Mouse (Mus musculus): ENCODE results near the gene Slc16a8. TPM values are rescaled to one million over a fixed set of nuclear protein-coding genes. Genes with fewer than 3 reads are reported as not detected.

The Slc16a8 gene
- 0.07 and 0.30 TPM in 2 replicates for polyA plus RNA-seq (2015; fragmentation: Nextera tagmentation; extraction: Ambion mirVana)

GRCm38 (mm10) chr15:79254661-79255060 lies at the start of gene Slc16a8:
Gene Slc16a8 (minus strand): TSS chr15:79254761.

DNA sequence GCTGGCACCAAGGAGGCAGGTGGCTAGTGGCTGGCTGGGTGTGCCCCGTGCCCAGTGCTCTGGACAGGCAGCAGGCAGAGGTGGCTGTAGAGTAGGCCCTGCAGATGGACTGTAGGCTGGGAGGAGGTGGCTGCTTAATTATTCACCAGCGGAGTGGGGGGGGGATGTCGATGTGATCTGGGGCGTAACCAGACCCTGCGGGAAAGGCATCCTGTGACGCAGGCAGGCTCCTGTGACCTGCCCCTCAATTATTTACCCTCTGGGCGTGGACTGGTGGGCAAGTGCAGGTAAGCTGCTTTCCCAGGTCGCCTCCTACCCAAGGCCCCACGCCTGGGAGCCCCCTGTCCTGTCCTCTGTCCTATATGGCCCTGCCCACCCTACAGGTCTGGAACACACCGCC lies 30.8 kb upstream of the Slc16a8 start, which contains the start of gene Baiap2l2:
Baiap2l2 (minus strand) TSS at position 139 of the 400 bp plus-strand sequence.

DNA sequence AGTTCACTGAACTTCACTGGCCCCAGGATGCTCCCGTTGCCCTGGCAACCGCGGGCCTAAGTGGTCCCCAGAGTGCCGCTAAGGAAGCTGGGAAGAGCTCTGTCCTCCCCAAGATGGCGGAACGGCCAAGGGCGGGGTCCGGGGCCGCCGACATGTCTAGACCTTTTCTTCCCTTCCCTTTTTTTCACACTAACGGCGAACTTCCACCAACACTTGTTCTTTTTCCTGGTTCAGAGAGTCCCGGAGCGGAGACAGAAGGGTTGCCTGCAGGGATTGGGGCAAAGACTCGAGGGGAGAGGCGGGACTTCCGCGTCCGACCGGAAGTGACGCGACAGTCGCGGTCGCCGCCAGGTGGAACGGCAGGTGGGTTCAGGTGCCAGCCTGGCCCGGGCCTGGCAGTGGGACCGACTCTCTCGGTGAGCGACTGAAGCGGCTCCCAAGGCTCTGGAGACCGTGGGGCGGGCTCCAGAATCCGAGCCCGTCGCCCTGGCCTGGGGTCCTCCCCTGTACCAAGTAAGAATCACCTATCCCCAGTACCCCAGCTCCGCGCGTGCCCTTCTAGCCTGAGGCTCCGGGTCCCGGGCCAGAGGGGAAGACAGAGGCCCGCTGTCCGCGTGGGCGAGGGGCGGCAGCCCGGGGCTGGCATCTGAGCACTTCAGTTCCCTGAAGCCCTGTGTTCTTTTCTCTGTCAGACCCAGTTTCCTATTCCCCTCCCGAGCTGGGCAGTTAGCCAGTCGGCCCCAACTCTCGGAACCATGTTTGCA lies 25.3 kb downstream of the Slc16a8 start, which contains the start of the genes Pick1 and Gm49486:
Pick1 (plus strand) TSS at position 116 of the 764 bp plus-strand sequence.
Gm49486 (plus strand) TSS at position 334 of the 764 bp plus-strand sequence.

Other genes with a start within 250 kb of the Slc16a8 start
- gene H1f0, start 226.3 kb downstream of the Slc16a8 start, polyA plus RNA-seq (2015; fragmentation: Nextera tagmentation; extraction: Ambion mirVana) = 516 and 524 TPM in 2 replicates
- gene Galr3, start 212.9 kb downstream of the Slc16a8 start, polyA plus RNA-seq (2015; fragmentation: Nextera tagmentation; extraction: Ambion mirVana) = 0.21 TPM in 1 of 2 replicates, not detected in the other
- 28.3 and 34.6 TPM in 2 replicates for gene Ankrd54, start 191.9 kb downstream of the Slc16a8 start, polyA plus RNA-seq (2015; fragmentation: Nextera tagmentation; extraction: Ambion mirVana)
- gene Eif3l, start 179.6 kb downstream of the Slc16a8 start, polyA plus RNA-seq (2015; fragmentation: Nextera tagmentation; extraction: Ambion mirVana) = 96.0 and 149 TPM in 2 replicates
- 7.4 and 8.5 TPM in 2 replicates for gene Micall1, start 145.9 kb downstream of the Slc16a8 start, polyA plus RNA-seq (2015; fragmentation: Nextera tagmentation; extraction: Ambion mirVana)
- gene Polr2f, start 113.8 kb downstream of the Slc16a8 start, polyA plus RNA-seq (2015; fragmentation: Nextera tagmentation; extraction: Ambion mirVana) = 357 and 410 TPM in 2 replicates
- gene 1700088E04Rik, start 113.5 kb downstream of the Slc16a8 start, polyA plus RNA-seq (2015; fragmentation: Nextera tagmentation; extraction: Ambion mirVana) = 14.0 and 14.2 TPM in 2 replicates
- 7.2 and 8.5 TPM in 2 replicates for gene Sox10, start 89.5 kb downstream of the Slc16a8 start, polyA plus RNA-seq (2015; fragmentation: Nextera tagmentation; extraction: Ambion mirVana)
- gene Pick1, start 25.6 kb downstream of the Slc16a8 start, polyA plus RNA-seq (2015; fragmentation: Nextera tagmentation; extraction: Ambion mirVana) = 18.3 and 20.7 TPM in 2 replicates
- gene Gm49486, start 25.4 kb downstream of the Slc16a8 start, polyA plus RNA-seq (2015; fragmentation: Nextera tagmentation; extraction: Ambion mirVana) = 0.18 and 0.32 TPM in 2 replicates
- 2.4 and 2.7 TPM in 2 replicates for gene Baiap2l2, start 30.8 kb upstream of the Slc16a8 start, polyA plus RNA-seq (2015; fragmentation: Nextera tagmentation; extraction: Ambion mirVana)
- 10.9 and 15.7 TPM in 2 replicates for gene Pla2g6, start 73.6 kb upstream of the Slc16a8 start, polyA plus RNA-seq (2015; fragmentation: Nextera tagmentation; extraction: Ambion mirVana)
- 3.2 and 3.6 TPM in 2 replicates for gene Maff, start 91.9 kb upstream of the Slc16a8 start, polyA plus RNA-seq (2015; fragmentation: Nextera tagmentation; extraction: Ambion mirVana)
- gene Tmem184b, start 148.8 kb upstream of the Slc16a8 start, polyA plus RNA-seq (2015; fragmentation: Nextera tagmentation; extraction: Ambion mirVana) = 27.6 and 35.4 TPM in 2 replicates
- 63.6 and 70.1 TPM in 2 replicates for gene Csnk1e, start 200.8 kb upstream of the Slc16a8 start, polyA plus RNA-seq (2015; fragmentation: Nextera tagmentation; extraction: Ambion mirVana)